Mouse (Mus musculus): ENCODE measurements around the gene Cdk11b.

GRCm38 (mm10) chr4:155596606-155597005 lies 28.0 kb upstream of the Cdk11b start:
- TF ChIP-seq CTCF (IDR thresholded peaks at IDR 0.05; ENCODE audit: extremely low read depth, insufficient read length, insufficient replicate concordance, low read depth, low read length) (no peak), POLR2A (IDR thresholded peaks at IDR 0.05; ENCODE audit: low read depth, low read length) (no peak)

Measured in small intestine, adult 2 months (tissue).